Mouse (Mus musculus) stomach, postnatal 0 days (tissue): Measurements from ENCODE around the gene Dusp12.

Experiments
- CTCF ChIP-seq: IDR thresholded peaks from 2 replicates; pipeline ENCODE4 v1.5.1; 2016; ENCODE audit warnings: antibody characterized with exemption, low read depth, mild to moderate bottlenecking, moderate library complexity
- EP300 ChIP-seq: optimal IDR thresholded peaks from 2 replicates; pipeline ENCODE3; 2016; ENCODE audit warnings: antibody characterized with exemption

- no peak for TF ChIP-seq CTCF
- no peak for TF ChIP-seq EP300
Measured at GRCm38 (mm10) chr1:170889310-170889709, 4.0 kb upstream of the Dusp12 start.
